Mouse (Mus musculus) MEL (cell line): Measurements from ENCODE around the gene Tssk4. TPM values are rescaled to one million over a fixed set of nuclear protein-coding genes. Genes with fewer than 3 reads are reported as not detected.

ENCODE experiments used
- DNase-seq: peaks from one replicate; pipeline ENCODE4 v3.0.0; 2011; ENCODE audit warnings: low read depth, low spot score
- H3K27ac ChIP-seq: 2 replicates; pipeline ENCODE4 v1.5.1; 2012; ENCODE audit warnings: low read depth, mild to moderate bottlenecking, control low read depth, low read length, moderate library complexity; ENCODE audit not compliant: control insufficient read depth
- H3K27me3 ChIP-seq, 2 experiments: fragments of 150-350 bp in 1 of 2; sonication (generic) in 1 of 2; 2 replicates each; pipeline ENCODE4 v1.6.1; 2012; ENCODE audit warnings: low read length in 2 of 2, mild to moderate bottlenecking in 2 of 2, improper control_type of control experiment in 1 of 2, moderate library complexity in 1 of 2; ENCODE audit not compliant: insufficient read depth in 2 of 2, control insufficient read depth in 1 of 2
- H3K36me3 ChIP-seq, 2 experiments: 2 replicates each; pipeline ENCODE4 v1.6.1; 2012 to 2014; ENCODE audit warnings: low read length in 2 of 2, improper control_type of control experiment in 1 of 2, inconsistent platforms in 1 of 2, mild to moderate bottlenecking in 1 of 2; ENCODE audit not compliant: insufficient read depth in 2 of 2, control insufficient read depth in 1 of 2
- H3K4me1 ChIP-seq, 2 experiments: fragments of 150-350 bp in 1 of 2; sonication (generic) in 1 of 2; 2 replicates each; pipeline ENCODE4 v1.6.1; 2012; ENCODE audit warnings: low read length in 2 of 2, improper control_type of control experiment in 1 of 2, mild to moderate bottlenecking in 1 of 2; ENCODE audit not compliant: insufficient read depth in 2 of 2, control insufficient read depth in 1 of 2
- H3K4me3 ChIP-seq, 2 experiments: fragments of 150-350 bp in 1 of 2; sonication (generic) in 1 of 2; 2 replicates each; pipeline ENCODE4 v1.5.1; 2012; ENCODE audit warnings: low read depth in 2 of 2, low read length in 2 of 2, mild to moderate bottlenecking in 2 of 2, moderate library complexity in 2 of 2, control low read depth in 1 of 2, improper control_type of control experiment in 1 of 2; ENCODE audit not compliant: control insufficient read depth in 1 of 2, insufficient read depth in 1 of 2
- H3K79me2 ChIP-seq: 2 replicates; pipeline ENCODE4 v1.6.1; 2012; ENCODE audit warnings: mild to moderate bottlenecking, low read length, moderate library complexity; ENCODE audit not compliant: control insufficient read depth, poor library complexity, insufficient read depth
- H3K9ac ChIP-seq: 2 replicates; pipeline ENCODE4 v1.6.1; 2012; ENCODE audit warnings: low read depth, mild to moderate bottlenecking, control low read depth, low read length, moderate library complexity; ENCODE audit not compliant: control insufficient read depth, poor library complexity, severe bottlenecking
- H3K9me3 ChIP-seq: fragments of 150-350 bp; sonication (generic); replicated peaks from 2 replicates; pipeline ENCODE4 v1.6.1; 2012; ENCODE audit warnings: mild to moderate bottlenecking, low read length, improper control_type of control experiment, moderate library complexity; ENCODE audit not compliant: insufficient read depth
- BHLHE40 ChIP-seq: IDR thresholded peaks from 2 replicates; pipeline ENCODE4 v1.6.1; 2012; ENCODE audit warnings: low read depth, mild to moderate bottlenecking, inconsistent platforms, low read length, improper control_type of control experiment, borderline replicate concordance
- CHD1 ChIP-seq: IDR thresholded peaks from 2 replicates; pipeline ENCODE4 v1.6.1; 2012; ENCODE audit warnings: low read depth, mild to moderate bottlenecking, inconsistent platforms, low read length, improper control_type of control experiment
- CHD2 ChIP-seq: IDR thresholded peaks from 2 replicates; pipeline ENCODE4 v1.6.1; 2011; ENCODE audit warnings: low read length, improper control_type of control experiment
- CTCF ChIP-seq, 3 experiments: IDR thresholded peaks in 2 of 3; conservative IDR thresholded peaks in 1 of 3; 2 replicates each; pipeline ENCODE4 v1.5.1; 2011 to 2012; ENCODE audit warnings: low read length in 3 of 3, low read depth in 2 of 3, mild to moderate bottlenecking in 2 of 3, improper control_type of control experiment in 1 of 3, inconsistent platforms in 1 of 3, mixed read lengths in 1 of 3, moderate library complexity in 1 of 3; ENCODE audit not compliant: control insufficient read depth in 1 of 3, insufficient read depth in 1 of 3, poor library complexity in 1 of 3, severe bottlenecking in 1 of 3
- E2F4 ChIP-seq: IDR thresholded peaks from 2 replicates; pipeline ENCODE4 v1.6.1; 2011; ENCODE audit warnings: low read depth, low read length, improper control_type of control experiment, borderline replicate concordance
- ELF1 ChIP-seq: IDR thresholded peaks from 2 replicates; pipeline ENCODE4 v1.6.1; 2014; ENCODE audit warnings: low read depth, mild to moderate bottlenecking, inconsistent platforms, low read length, improper control_type of control experiment, moderate library complexity
- EP300 ChIP-seq, 2 experiments: IDR thresholded peaks; 2 replicates each; pipeline ENCODE4 v1.6.1; 2011; ENCODE audit warnings: improper control_type of control experiment in 2 of 2, low read length in 2 of 2, low read depth in 1 of 2, mild to moderate bottlenecking in 1 of 2
- ETS1 ChIP-seq: IDR thresholded peaks from 2 replicates; pipeline ENCODE4 v1.6.1; 2012; ENCODE audit warnings: low read depth, mild to moderate bottlenecking, inconsistent platforms, low read length, improper control_type of control experiment, moderate library complexity
- GABPA ChIP-seq: IDR thresholded peaks from 2 replicates; pipeline ENCODE4 v1.6.1; 2012; ENCODE audit warnings: low read depth, mild to moderate bottlenecking, inconsistent platforms, low read length, improper control_type of control experiment, moderate library complexity
- GATA1 ChIP-seq: IDR thresholded peaks from 2 replicates; pipeline ENCODE4 v1.6.1; 2011; ENCODE audit warnings: low read depth, low read length, improper control_type of control experiment
- HCFC1 ChIP-seq: IDR thresholded peaks from 2 replicates; pipeline ENCODE4 v1.6.1; 2012; ENCODE audit warnings: low read depth, mild to moderate bottlenecking, inconsistent platforms, low read length, improper control_type of control experiment, moderate library complexity
- JUND ChIP-seq: IDR thresholded peaks from 2 replicates; pipeline ENCODE4 v1.6.1; 2011; ENCODE audit warnings: low read depth, mild to moderate bottlenecking, improper control_type of control experiment, low read length
- MEF2A ChIP-seq: IDR thresholded peaks from 2 replicates; pipeline ENCODE4 v1.6.1; 2014; ENCODE audit warnings: low read depth, mild to moderate bottlenecking, inconsistent platforms, low read length, improper control_type of control experiment; ENCODE audit not compliant: poor library complexity, insufficient replicate concordance, severe bottlenecking; ENCODE audit errors: extremely low read depth
- MXI1 ChIP-seq: IDR thresholded peaks from 2 replicates; pipeline ENCODE4 v1.6.1; 2011; ENCODE audit warnings: mild to moderate bottlenecking, low read depth, low read length, improper control_type of control experiment
- MYC ChIP-seq: IDR thresholded peaks from 2 replicates; pipeline ENCODE4 v1.6.1; 2011; ENCODE audit warnings: low read depth, mild to moderate bottlenecking, low read length, improper control_type of control experiment, moderate library complexity
- NELFE ChIP-seq: IDR thresholded peaks from 2 replicates; pipeline ENCODE4 v1.6.1; 2011; ENCODE audit warnings: low read depth, low read length, improper control_type of control experiment
- POLR2A ChIP-seq, 2 experiments: IDR thresholded peaks; 2 replicates each; pipeline ENCODE4 v1.6.1; 2011 to 2012; ENCODE audit warnings: low read length in 2 of 2, mild to moderate bottlenecking in 2 of 2, control low read depth in 1 of 2, improper control_type of control experiment in 1 of 2, low read depth in 1 of 2, moderate library complexity in 1 of 2; ENCODE audit not compliant: control insufficient read depth in 1 of 2, insufficient read depth in 1 of 2, poor library complexity in 1 of 2
- POLR2AphosphoS2 ChIP-seq: IDR thresholded peaks from 2 replicates; pipeline ENCODE4 v1.6.1; 2011; ENCODE audit warnings: low read length, improper control_type of control experiment
- RAD21 ChIP-seq: IDR thresholded peaks from 2 replicates; pipeline ENCODE4 v1.6.1; 2011; ENCODE audit warnings: mild to moderate bottlenecking, low read depth, low read length, improper control_type of control experiment
- RCOR1 ChIP-seq: IDR thresholded peaks from 2 replicates; pipeline ENCODE4 v1.6.1; 2012; ENCODE audit warnings: low read depth, mild to moderate bottlenecking, inconsistent platforms, low read length, improper control_type of control experiment
- SMC3 ChIP-seq: IDR thresholded peaks from 2 replicates; pipeline ENCODE4 v1.6.1; 2011; ENCODE audit warnings: low read depth, low read length, improper control_type of control experiment
- TBP ChIP-seq: IDR thresholded peaks from 2 replicates; pipeline ENCODE4 v1.8.0; 2011; ENCODE audit warnings: low read depth, low read length, improper control_type of control experiment
- USF2 ChIP-seq, 2 experiments: IDR thresholded peaks; 2 replicates each; pipeline ENCODE4 v1.6.1; 2011 to 2012; ENCODE audit warnings: improper control_type of control experiment in 2 of 2, low read length in 2 of 2, borderline replicate concordance in 1 of 2, inconsistent platforms in 1 of 2, low read depth in 1 of 2, mild to moderate bottlenecking in 1 of 2; ENCODE audit not compliant: insufficient read depth in 1 of 2
- ZKSCAN1 ChIP-seq: IDR thresholded peaks from 2 replicates; pipeline ENCODE4 v1.6.1; 2012; ENCODE audit warnings: low read depth, mild to moderate bottlenecking, inconsistent platforms, low read length, improper control_type of control experiment, moderate library complexity
- ZMIZ1 ChIP-seq: IDR thresholded peaks from 2 replicates; pipeline ENCODE4 v1.6.1; 2012; ENCODE audit warnings: low read depth, mild to moderate bottlenecking, inconsistent platforms, low read length, improper control_type of control experiment, moderate library complexity
- polyA plus RNA-seq, 2 experiments: library from polyadenylated mRNA; stranded (reverse) in 1 of 2; unstranded in 1 of 2; fragments of >175 nt in 1 of 2; fragments of >200 nt in 1 of 2; gene quantifications; 2 replicates each; pipeline versions ENCODE4 v1.2.1 to v1.2.4; 2012; ENCODE audit warnings: low replicate concordance in 2 of 2, low read depth in 1 of 2; ENCODE audit not compliant: insufficient read length in 2 of 2, insufficient read depth in 1 of 2, missing spikeins in 1 of 2
- total RNA-seq: library from RNA; depleted of rRNA; stranded (reverse); fragments of 300-350 nt; gene quantifications from 2 replicates; pipeline ENCODE4 v1.2.3, GENCODE M21; 2012

The Tssk4 gene
- total and polyA plus RNA-seq, 3 experiments: 0.08 to 0.40 TPM; not detected in 1

GRCm38 (mm10) chr14:55659960-55660573 lies 10.1 kb downstream of the Tssk4 start, which contains the start of gene Mdp1 (continued):
- TF ChIP-seq HCFC1 (peak; percentile 82), ZMIZ1 (peak; percentile 40; the same call in 1 of the 2 replicates), MYC (no peak)

- Histone ChIP-seq H3K27me3 (no peaks in the 10 kb centered on the region), H3K9ac (peak overlapping the region; percentile 67), H3K36me3 (peaks cover 3 to 11% of the 10 kb centered on the region in 2 experiments; a peak in 3 of 4 replicates), H3K79me2 (peaks cover 2% of the 10 kb centered on the region), H3K9me3 (no peaks in the 10 kb centered on the region), H3K4me1 (peaks cover 3 to 14% of the 10 kb centered on the region in 2 experiments), H3K4me3 (peak overlapping the region; percentile 69 to 89), H3K27ac (peak overlapping the region; percentile 85)
- no peak for TF ChIP-seq TBP
- no peak for TF ChIP-seq RCOR1
- no peak for TF ChIP-seq CHD2
- no peak for TF ChIP-seq JUND
- no peak for TF ChIP-seq ZMIZ1
- TF ChIP-seq MYC: no peak
- TF ChIP-seq USF2 (IDR thresholded peaks at IDR 0.05; ENCODE audit: borderline replicate concordance in 1 of 2, insufficient read depth in 1 of 2, low read depth in 1 of 2, low read length in 2 of 2): no peak
- no peak for TF ChIP-seq POLR2AphosphoS2
- TF ChIP-seq CHD1: no peak
- no peak for TF ChIP-seq CTCF (IDR thresholded peaks at IDR 0.05 in 2 of 3, conservative IDR thresholded peaks at IDR 0.05 in 1 of 3; ENCODE audit: control insufficient read depth in 1 of 3, insufficient read depth in 1 of 3, low read depth in 2 of 3, low read length in 3 of 3, poor library complexity in 1 of 3, severe bottlenecking in 1 of 3)
- TF ChIP-seq EP300 (IDR thresholded peaks at IDR 0.05; ENCODE audit: low read depth in 1 of 2, low read length in 2 of 2): no peak
- no peak for TF ChIP-seq POLR2A (IDR thresholded peaks at IDR 0.05; ENCODE audit: control insufficient read depth in 1 of 2, insufficient read depth in 1 of 2, low read depth in 1 of 2, low read length in 2 of 2, poor library complexity in 1 of 2)
- no peak for TF ChIP-seq E2F4
- no peak for TF ChIP-seq GATA1
- DNase-seq: no peak
Observed at GRCm38 (mm10) chr14:55660636-55661035, 10.7 kb downstream of the Tssk4 start.

GRCm38 (mm10) chr14:55671486-55671832 lies 21.5 kb downstream of the Tssk4 start:
- H3K79me2 ChIP-seq: peaks cover 32% of the 10 kb centered on the region
- DNase-seq: no peak
- H3K9ac ChIP-seq: peak overlapping the region; percentile 78
- H3K27ac ChIP-seq: peak overlapping the region; percentile 93
- peak overlapping the region; percentile 69 to 70 for H3K4me3 ChIP-seq
- TF ChIP-seq CTCF (IDR thresholded peaks at IDR 0.05 in 2 of 3, conservative IDR thresholded peaks at IDR 0.05 in 1 of 3; ENCODE audit: control insufficient read depth in 1 of 3, insufficient read depth in 1 of 3, low read depth in 2 of 3, low read length in 3 of 3, poor library complexity in 1 of 3, severe bottlenecking in 1 of 3): no peak
- TF ChIP-seq ZKSCAN1: no peak
- TF ChIP-seq RAD21: no peak
- no peak for TF ChIP-seq BHLHE40
- TF ChIP-seq ELF1: 0 out of 2 replicates have a peak, but pooled peaks have one; percentile 3
- TF ChIP-seq ETS1: no peak; the same call in 1 of the 2 replicates
- TF ChIP-seq NELFE: peak; percentile 58; the same call in 1 of the 2 replicates
- TF ChIP-seq SMC3: 0 out of 2 replicates have a peak, but pooled peaks have one; percentile 13
- TF ChIP-seq RCOR1: no peak
- TF ChIP-seq MEF2A: no peak
- TF ChIP-seq TBP: no peak
- TF ChIP-seq GABPA: no peak
- no peak for TF ChIP-seq MXI1
- 0 out of 2 replicates have a peak, but pooled peaks have one; percentile 23 for TF ChIP-seq ZMIZ1
- no peaks in the 10 kb centered on the region for H3K9me3 ChIP-seq
- H3K36me3 ChIP-seq: peaks cover 0 to 37% of the 10 kb centered on the region in 2 experiments; a peak in 2 of 4 replicates
- no peaks in the 10 kb centered on the region for H3K27me3 ChIP-seq
- peaks cover 7 to 15% of the 10 kb centered on the region in 2 experiments; a peak in 3 of 4 replicates for H3K4me1 ChIP-seq
